28 mouse cellular contexts compared by ENCODE assay signal in the genomic region with DNA sequence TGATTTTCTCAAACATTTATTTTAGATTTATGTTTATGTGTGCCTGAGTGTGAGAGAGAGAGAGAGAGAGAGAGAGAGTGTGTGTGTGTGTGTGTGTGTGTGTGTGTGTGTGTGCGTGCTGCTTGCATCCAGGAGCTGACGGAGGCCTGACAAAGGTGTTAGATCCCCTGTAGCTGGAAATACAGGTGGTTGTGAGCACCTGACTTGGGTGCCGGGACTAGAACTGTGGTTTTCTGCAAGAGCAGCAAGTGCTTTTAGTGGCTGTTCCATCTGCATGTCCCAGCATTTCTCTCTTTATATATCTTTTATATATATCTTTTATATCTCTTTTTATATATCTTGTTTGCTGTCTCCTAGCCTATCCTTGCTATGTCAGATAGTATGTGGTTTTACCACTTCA.
"Had no signal": no experiment of that assay in that cellular context is flagged by ENCODE, and none has a peak within 500 bp of the region (broad histone marks: within the 10 kb centered on the region; RNA-seq: fewer than 3 reads in every experiment).

No protein-coding gene starts in this region.

- ATAC-seq: forebrain, embryonic 13.5 days; forebrain, embryonic 14.5 days; forebrain, embryonic 15.5 days; forebrain, embryonic 16.5 days; forebrain, postnatal 0 days had no signal

- H3K9ac ChIP-seq: embryonic facial prominence, embryonic 12.5 days; embryonic facial prominence, embryonic 13.5 days; embryonic facial prominence, embryonic 15.5 days; forebrain, embryonic 12.5 days; forebrain, embryonic 13.5 days; forebrain, embryonic 15.5 days; forebrain, postnatal 0 days had no signal

- H3K27me3 ChIP-seq: embryonic facial prominence, embryonic 12.5 days; embryonic facial prominence, embryonic 13.5 days; embryonic facial prominence, embryonic 15.5 days; forebrain, embryonic 12.5 days; forebrain, embryonic 13.5 days; forebrain, embryonic 15.5 days had no signal

- H3K4me3 ChIP-seq: embryonic facial prominence, embryonic 10.5 days; embryonic facial prominence, embryonic 12.5 days; embryonic facial prominence, embryonic 13.5 days; embryonic facial prominence, embryonic 15.5 days; erythroblast, embryonic 14.5 days; forebrain, embryonic 10.5 days; forebrain, embryonic 12.5 days; forebrain, embryonic 13.5 days; forebrain, embryonic 15.5 days; gastrocnemius, adult 2 months; heart, adult 2 months had no signal

- DNase-seq: cerebellum, adult 2 months; cerebellum, adult 8-10 months; cerebellum, adult 9-10 months; cerebellum, adult 9-11 months; cerebellum, postnatal 10 days; cerebellum, postnatal 14 days; cerebellum, postnatal 25 days; cerebellum, postnatal 36 days; embryo, embryonic 11 days; forebrain, postnatal 0 days; gastrocnemius, adult 2 months; gastrocnemius, postnatal 10 days; gastrocnemius, postnatal 14 days; gastrocnemius, postnatal 25 days; gastrocnemius, postnatal 36 days; heart, adult 18-20 months; heart, adult 2 months had no signal

- H3K4me2 ChIP-seq: embryonic facial prominence, embryonic 12.5 days; embryonic facial prominence, embryonic 13.5 days; embryonic facial prominence, embryonic 15.5 days; forebrain, embryonic 12.5 days; forebrain, embryonic 13.5 days; forebrain, embryonic 15.5 days had no signal

- H3K9me3 ChIP-seq: embryonic facial prominence, embryonic 12.5 days; embryonic facial prominence, embryonic 13.5 days; embryonic facial prominence, embryonic 15.5 days; forebrain, embryonic 10.5 days; forebrain, embryonic 12.5 days; forebrain, embryonic 13.5 days; forebrain, embryonic 15.5 days had no signal

- H3K27ac ChIP-seq: embryonic facial prominence, embryonic 10.5 days; embryonic facial prominence, embryonic 12.5 days; embryonic facial prominence, embryonic 13.5 days; embryonic facial prominence, embryonic 15.5 days; forebrain, embryonic 10.5 days; forebrain, embryonic 12.5 days; forebrain, embryonic 13.5 days; forebrain, embryonic 15.5 days; gastrocnemius, adult 2 months; heart, adult 2 months had no signal

- H3K4me1 ChIP-seq: embryonic facial prominence, embryonic 10.5 days; embryonic facial prominence, embryonic 12.5 days; embryonic facial prominence, embryonic 13.5 days; embryonic facial prominence, embryonic 15.5 days; forebrain, embryonic 10.5 days; forebrain, embryonic 12.5 days; forebrain, embryonic 13.5 days; forebrain, embryonic 15.5 days had no signal
